9 mouse cellular contexts compared by ENCODE assay signal in genomic region chr9:41273839-41274271, GRCm38 (mm10).
DNase-seq lines count a peak whose midpoint lies in the region; ATAC-seq and TF ChIP-seq lines count a peak whose summit lies in the region.
"Had no signal": no experiment of that assay in that cellular context is flagged by ENCODE, and none has a peak within 500 bp of the region (broad histone marks: within the 10 kb centered on the region; RNA-seq: fewer than 3 reads in every experiment).

No protein-coding gene starts in this region.

- H3K4me1 ChIP-seq in lung, postnatal 0 days (ENCODE audit: insufficient read depth, low read depth, low read length), result peaks cover 4% of the 10 kb centered on the region; the same call in 1 of the 2 replicates
- H3K4me1 ChIP-seq in forebrain, embryonic 13.5 days, result peaks cover 19% of the 10 kb centered on the region
- peaks cover 19% of the 10 kb centered on the region for H3K4me1 ChIP-seq in limb, embryonic 10.5 days
- peaks cover 4% of the 10 kb centered on the region for H3K4me1 ChIP-seq in stomach, embryonic 16.5 days (ENCODE audit: control insufficient read depth, insufficient read depth, low read length)

- H3K36me3 ChIP-seq in lung, postnatal 0 days (ENCODE audit: insufficient read depth, low read length), result no peaks in the 10 kb centered on the region
- no peaks in the 10 kb centered on the region for H3K36me3 ChIP-seq in forebrain, embryonic 13.5 days (ENCODE audit: poor library complexity, severe bottlenecking)
- no peaks in the 10 kb centered on the region for H3K36me3 ChIP-seq in limb, embryonic 10.5 days
- H3K36me3 ChIP-seq in stomach, embryonic 16.5 days (ENCODE audit: control insufficient read depth, insufficient read depth, low read length), result no peaks in the 10 kb centered on the region

- no peaks in the 10 kb centered on the region for H3K27me3 ChIP-seq in lung, postnatal 0 days (replicated peaks; ENCODE audit: insufficient read depth, low read length)
- H3K27me3 ChIP-seq in forebrain, embryonic 13.5 days, result no peaks in the 10 kb centered on the region
- no peaks in the 10 kb centered on the region for H3K27me3 ChIP-seq in limb, embryonic 10.5 days (ENCODE audit: low read depth, poor library complexity, severe bottlenecking)
- H3K27me3 ChIP-seq in stomach, embryonic 16.5 days (ENCODE audit: control insufficient read depth, insufficient read depth, low read length), result no peaks in the 10 kb centered on the region

- TF ChIP-seq CTCF in lung, postnatal 0 days (IDR thresholded peaks at IDR 0.05), result no peak

- no peak overlapping the region for H3K4me3 ChIP-seq in lung, postnatal 0 days (ENCODE audit: low read depth, low read length)
- H3K4me3 ChIP-seq in forebrain, embryonic 13.5 days, result peak overlapping the region; percentile 37
- peak overlapping the region; percentile 49 for H3K4me3 ChIP-seq in limb, embryonic 10.5 days
- peak overlapping the region; percentile 45 for H3K4me3 ChIP-seq in stomach, embryonic 16.5 days (replicated peaks; ENCODE audit: low read length)

- 10% methylated on average over 13 of the region's 13 CpGs for WGBS in lung, postnatal 0 days
- 3% methylated on average over 13 of the region's 13 CpGs for WGBS in forebrain, embryonic 13.5 days
- 16% methylated on average over 13 of the region's 13 CpGs for WGBS in limb, embryonic 10.5 days
- WGBS in stomach, embryonic 16.5 days, result 8% methylated on average over 13 of the region's 13 CpGs

- H3K27ac ChIP-seq in lung, postnatal 0 days (ENCODE audit: low read length), result no peak overlapping the region
- H3K27ac ChIP-seq in forebrain, embryonic 13.5 days, result peak overlapping the region; percentile 95
- H3K27ac ChIP-seq in limb, embryonic 10.5 days, result peak overlapping the region; percentile 87
- peak overlapping the region; percentile 12; the same call in 1 of the 2 replicates for H3K27ac ChIP-seq in stomach, embryonic 16.5 days (ENCODE audit: low read length)

- DNase-seq in lung, postnatal 0 days (ENCODE audit: low spot score), result no peak
- DNase-seq in lung, postnatal 36 days, result no peak
- DNase-seq in limb, embryonic 10.5 days (ENCODE audit: low spot score), result no peak
- no peak for DNase-seq in embryo, embryonic 11 days
- no peak for DNase-seq in spleen, postnatal 4 days (ENCODE audit: low spot score in 2 of 2)
- DNase-seq in gastrocnemius, adult 18-20 months (ENCODE audit: low spot score), result no peak

- H3K4me2 ChIP-seq in lung, postnatal 0 days (replicated peaks; ENCODE audit: low read depth, low read length), result peak overlapping the region; percentile 59
- H3K4me2 ChIP-seq in forebrain, embryonic 13.5 days, result peak overlapping the region; percentile 65
- H3K4me2 ChIP-seq in stomach, embryonic 16.5 days (ENCODE audit: low read depth, low read length), result peak overlapping the region; percentile 68

- TF ChIP-seq EP300 in lung, postnatal 0 days (IDR thresholded peaks at IDR 0.05), result no peak

- no peak for ATAC-seq in lung, postnatal 0 days
- peak; percentile 66 for ATAC-seq in forebrain, embryonic 13.5 days
- no peak for ATAC-seq in stomach, embryonic 16.5 days (ENCODE audit: insufficient read depth, low FRiP score)
- ATAC-seq: activated CD4-positive, CD25-positive, alpha-beta regulatory T cell, adult 4 months had no signal

- no peak overlapping the region for H3K9ac ChIP-seq in lung, postnatal 0 days (replicated peaks; ENCODE audit: low read depth)
- H3K9ac ChIP-seq in forebrain, embryonic 13.5 days, result peak overlapping the region; percentile 72
- peak overlapping the region; percentile 62 for H3K9ac ChIP-seq in stomach, embryonic 16.5 days (ENCODE audit: low read length)

- H3K9me3 ChIP-seq in lung, postnatal 0 days (ENCODE audit: low read length), result no peaks in the 10 kb centered on the region
- H3K9me3 ChIP-seq in forebrain, embryonic 13.5 days (replicated peaks), result no peaks in the 10 kb centered on the region
- H3K9me3 ChIP-seq in limb, embryonic 10.5 days (replicated peaks), result no peaks in the 10 kb centered on the region
- no peaks in the 10 kb centered on the region for H3K9me3 ChIP-seq in stomach, embryonic 16.5 days (replicated peaks; ENCODE audit: control insufficient read depth, low read length)
